ENCODE assay signal across 8 mouse cellular contexts in the genomic region with DNA sequence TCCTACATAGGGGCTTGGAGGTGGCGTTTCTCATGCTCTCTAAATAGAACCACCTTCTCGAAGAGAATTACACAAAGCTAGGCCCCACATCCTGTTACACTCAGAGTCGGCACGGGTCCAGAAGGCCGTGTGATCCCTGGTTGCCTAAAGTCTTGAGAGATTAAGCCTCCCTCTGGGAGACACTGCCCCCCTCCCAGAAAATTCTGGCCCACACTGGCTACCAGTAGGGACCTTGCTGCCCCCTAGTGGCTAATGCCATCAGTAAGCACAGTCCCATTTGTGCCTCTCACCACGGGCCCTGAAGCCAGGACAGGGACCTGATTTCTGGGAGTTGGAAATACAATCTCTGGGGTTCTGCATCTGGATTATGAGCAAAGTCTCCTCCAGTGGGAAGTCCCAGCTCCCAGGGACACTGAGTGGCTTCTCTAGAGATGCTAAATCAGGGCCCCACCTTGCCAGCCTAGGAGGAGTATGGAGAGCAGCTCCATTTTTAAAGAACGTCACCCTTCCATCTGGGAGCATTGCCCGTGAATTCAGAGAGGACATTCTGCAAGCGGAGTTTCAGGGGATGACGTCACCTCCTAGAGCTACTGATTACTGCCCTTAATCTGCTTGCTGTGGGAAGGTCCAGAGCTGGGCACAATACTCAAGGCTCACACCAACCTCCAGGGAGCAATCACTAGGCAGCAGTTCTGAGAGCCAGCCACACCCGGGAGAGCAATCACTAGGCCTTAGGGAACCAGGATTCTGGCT.
A peak's percentile ranks its signal among the peaks of the same experiment; 100 is the strongest.
DNase-seq lines count a peak whose midpoint lies in the region; ATAC-seq and TF ChIP-seq lines count a peak whose summit lies in the region.

No protein-coding gene starts in this region.

- 38% methylated on average over 11 of the region's 11 CpGs for WGBS in hindbrain, embryonic 16.5 days

- H3K4me1 ChIP-seq in hindbrain, embryonic 16.5 days (ENCODE audit: control insufficient read depth, insufficient read depth, low read depth, low read length) = peaks cover 24% of the 10 kb centered on the region

- no peaks in the 10 kb centered on the region for H3K9me3 ChIP-seq in hindbrain, embryonic 16.5 days (ENCODE audit: control insufficient read depth, low read length)

- intact Hi-C loops in gastrocnemius, adult 2 months (cut with DNase I) = loop anchor here (2.0 kb wide), 1 partner anchor 153 kb away; no protein-coding TSS in a partner anchor
- intact Hi-C loops in left cerebral cortex, postnatal 14 days (cut with DNase I) = loop anchor here (10.0 kb wide), 1 partner anchor 247 kb away; no protein-coding TSS in a partner anchor

- no peak for ATAC-seq in hindbrain, embryonic 16.5 days
- peak; percentile 68 for ATAC-seq in megakaryocyte-erythroid progenitor cell, adult 5-6 weeks (replicated peaks; ENCODE audit: low FRiP score, low TSS enrichment, poor library complexity, severe bottlenecking)
- no peak for ATAC-seq in erythroid progenitor cell, adult 5-6 weeks (replicated peaks; ENCODE audit: low FRiP score, poor library complexity, severe bottlenecking)

- DNase-seq in ZHBTc4 (ENCODE audit: low read depth, low spot score) = peak; percentile 86
- DNase-seq in cerebellum, postnatal 10 days = peak; percentile 88 to 93
- peak; percentile 83 for DNase-seq in gastrocnemius, adult 2 months
- peak; percentile 81 to 86 for DNase-seq in left cerebral cortex, postnatal 14 days (ENCODE audit: low spot score in 2 of 2)
- DNase-seq in right cerebral cortex, postnatal 4 days = peak; percentile 81

- no peaks in the 10 kb centered on the region for H3K36me3 ChIP-seq in hindbrain, embryonic 16.5 days (ENCODE audit: control insufficient read depth, insufficient read depth, low read length)

- H3K27me3 ChIP-seq in hindbrain, embryonic 16.5 days (replicated peaks; ENCODE audit: control insufficient read depth, insufficient read depth, low read length) = no peaks in the 10 kb centered on the region

- H3K4me3 ChIP-seq in gastrocnemius, adult 2 months = no peak overlapping the region
- H3K4me3 ChIP-seq in hindbrain, embryonic 16.5 days (ENCODE audit: low read length) = no peak overlapping the region

- H3K9ac ChIP-seq in hindbrain, embryonic 16.5 days (ENCODE audit: low read depth, low read length) = no peak overlapping the region

- H3K4me2 ChIP-seq in hindbrain, embryonic 16.5 days (ENCODE audit: low read length) = peak overlapping the region; percentile 33; the same call in 1 of the 2 replicates

- TF ChIP-seq CTCF in gastrocnemius, adult 2 months (IDR thresholded peaks at IDR 0.05) = peak; percentile 93

- H3K27ac ChIP-seq in gastrocnemius, adult 2 months = peak overlapping the region; percentile 75
- no peak overlapping the region for H3K27ac ChIP-seq in hindbrain, embryonic 16.5 days (ENCODE audit: low read depth, low read length)
